In the genomic region with DNA sequence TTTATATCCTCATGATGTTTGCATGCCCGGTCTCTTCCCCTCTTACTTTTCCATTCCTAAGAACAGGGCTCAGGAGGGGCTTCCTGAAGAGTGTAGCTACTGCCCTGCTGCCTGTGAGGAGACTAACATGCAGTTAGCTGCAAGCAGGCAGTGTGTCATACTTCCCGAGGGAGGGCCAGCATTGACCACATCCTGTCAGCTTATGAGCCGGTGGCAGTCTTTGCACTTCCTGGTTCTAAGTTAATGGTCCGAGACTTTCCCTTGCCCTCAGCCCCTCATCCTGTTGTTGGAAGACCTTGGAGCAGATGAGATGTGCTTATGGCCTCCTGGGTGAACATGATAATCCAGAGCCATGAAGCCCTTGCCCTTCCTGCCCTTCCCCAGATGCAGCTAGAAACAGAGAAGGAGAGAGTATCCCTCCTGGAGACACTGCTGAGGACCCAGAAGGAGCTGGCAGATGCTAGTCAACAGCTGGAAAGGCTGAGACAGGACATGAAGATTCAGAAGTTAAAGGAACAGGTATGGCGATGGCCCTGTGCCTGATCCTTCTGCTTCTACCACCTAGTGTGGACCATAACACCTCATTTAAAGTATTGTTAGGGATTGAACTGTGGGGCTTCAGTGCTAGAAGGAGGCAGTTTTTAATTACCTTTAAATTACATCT, we compare ENCODE assay signal across 9 mouse cellular contexts. TPM values are rescaled to one million over a fixed set of nuclear protein-coding genes. Genes with fewer than 3 reads are reported as not detected.
DNase-seq lines count a peak whose midpoint lies in the region; ATAC-seq lines count a peak whose summit lies in the region.
"Had no signal": no experiment of that assay in that cellular context is flagged by ENCODE, and none has a peak within 500 bp of the region (broad histone marks: within the 10 kb centered on the region; RNA-seq: fewer than 3 reads in every experiment).

No protein-coding gene starts in this region.

- ATAC-seq in lung, embryonic 16.5 days (ENCODE audit: low read depth): 0 out of 2 replicates have a peak, but pooled peaks have one; percentile 43
- ATAC-seq in forebrain, embryonic 15.5 days (replicated peaks): no peak

- H3K4me3 ChIP-seq in lung, embryonic 16.5 days (ENCODE audit: low read length): no peak overlapping the region
- H3K4me3 ChIP-seq in forebrain, embryonic 15.5 days: no peak overlapping the region

- H3K9ac ChIP-seq in lung, embryonic 16.5 days (ENCODE audit: low read length): no peak overlapping the region
- no peak overlapping the region for H3K9ac ChIP-seq in forebrain, embryonic 15.5 days (replicated peaks)

- WGBS in lung, embryonic 16.5 days: 71% methylated on average over 5 of the region's 5 CpGs
- WGBS in forebrain, embryonic 15.5 days: 87% methylated on average over 5 of the region's 5 CpGs

- H3K27me3 ChIP-seq in lung, embryonic 16.5 days (ENCODE audit: control insufficient read depth, insufficient read depth, low read depth, low read length): no peaks in the 10 kb centered on the region
- no peaks in the 10 kb centered on the region for H3K27me3 ChIP-seq in forebrain, embryonic 15.5 days

- peak; percentile 26 for DNase-seq in adrenal gland, adult 2 months
- DNase-seq in adrenal gland, postnatal 4 days (ENCODE audit: low spot score in 2 of 2): no peak
- DNase-seq in heart, postnatal 4 days: peak; percentile 54
- peak; percentile 72 for DNase-seq in thymus, postnatal 0 days (ENCODE audit: low spot score)
- no peak for DNase-seq in right cerebral cortex, adult 2 months (ENCODE audit: low spot score in 2 of 2)
- DNase-seq in layer of hippocampus, adult 11-12 months (ENCODE audit: low spot score): no peak

- H3K27ac ChIP-seq in lung, embryonic 16.5 days (ENCODE audit: low read length): no peak overlapping the region
- H3K27ac ChIP-seq in forebrain, embryonic 15.5 days (replicated peaks): no peak overlapping the region

- no peak overlapping the region for H3K4me2 ChIP-seq in lung, embryonic 16.5 days (ENCODE audit: low read depth, low read length)
- H3K4me2 ChIP-seq in forebrain, embryonic 15.5 days (replicated peaks): no peak overlapping the region

- no peaks in the 10 kb centered on the region for H3K9me3 ChIP-seq in lung, embryonic 16.5 days (ENCODE audit: control insufficient read depth, low read length)
- H3K9me3 ChIP-seq in forebrain, embryonic 15.5 days: no peaks in the 10 kb centered on the region

- no peaks in the 10 kb centered on the region for H3K4me1 ChIP-seq in lung, embryonic 16.5 days (replicated peaks; ENCODE audit: control insufficient read depth, insufficient read depth, low read length)
- no peaks in the 10 kb centered on the region for H3K4me1 ChIP-seq in forebrain, embryonic 15.5 days

- peaks cover 56% of the 10 kb centered on the region for H3K36me3 ChIP-seq in lung, embryonic 16.5 days (ENCODE audit: control insufficient read depth, insufficient read depth, low read length)
- H3K36me3 ChIP-seq in forebrain, embryonic 15.5 days: peaks cover 92% of the 10 kb centered on the region

RNA-seq across cellular contexts. Expression of gene Cep250, which starts 23.2 kb away (rescaled TPM):
- 10 to 100 TPM in 1 of 2 experiments, 1 to 10 TPM in 1; 6.1 to 11.9 TPM for total RNA-seq in adrenal gland, adult 2 months (2021)
- polyA plus RNA-seq in adrenal gland, adult 2 months (2012; rRNA removed): 5.2 and 9.4 TPM in 2 replicates
- total RNA-seq in adrenal gland, postnatal 4 days (2021): 10 to 100 TPM; 26.8 to 29.9 TPM
- 10 to 100 TPM; 11.9 to 14.4 TPM for total RNA-seq in heart, postnatal 4 days (2021)
- polyA plus RNA-seq in lung, embryonic 16.5 days (2015; fragmentation: Nextera tagmentation; extraction: Ambion mirVana): 16.3 and 17.6 TPM in 2 replicates
- polyA plus RNA-seq in thymus, postnatal 0 days (2015; fragmentation: Nextera tagmentation; extraction: Ambion mirVana): 16.6 and 23.4 TPM in 2 replicates
- polyA plus RNA-seq in forebrain, embryonic 15.5 days (2015; fragmentation: Nextera tagmentation; extraction: Ambion mirVana): 18.9 and 19.2 TPM in 2 replicates

RNA-seq across cellular contexts. Expression of gene 6430550D23Rik, which starts 28.3 kb away (rescaled TPM):
- total RNA-seq in adrenal gland, adult 2 months (2021): 1 to 10 TPM; 2.7 to 2.8 TPM
- polyA plus RNA-seq in adrenal gland, adult 2 months (2012; rRNA removed): 1.9 and 2.6 TPM in 2 replicates
- 1 to 10 TPM; 2.8 to 3.9 TPM for total RNA-seq in adrenal gland, postnatal 4 days (2021)
- under 1 TPM; 0.18 to 0.21 TPM for total RNA-seq in heart, postnatal 4 days (2021)
- polyA plus RNA-seq in lung, embryonic 16.5 days (2015; fragmentation: Nextera tagmentation; extraction: Ambion mirVana): 1.5 and 1.6 TPM in 2 replicates
- 2.1 TPM in 2 replicates for polyA plus RNA-seq in thymus, postnatal 0 days (2015; fragmentation: Nextera tagmentation; extraction: Ambion mirVana)
- 1.8 TPM in 2 replicates for polyA plus RNA-seq in forebrain, embryonic 15.5 days (2015; fragmentation: Nextera tagmentation; extraction: Ambion mirVana)

RNA-seq across cellular contexts. Expression of gene Ergic3, which starts 28.4 kb away (rescaled TPM):
- 100 to 1,000 TPM; 237 to 261 TPM for total RNA-seq in adrenal gland, adult 2 months (2021)
- 260 and 283 TPM in 2 replicates for polyA plus RNA-seq in adrenal gland, adult 2 months (2012; rRNA removed)
- 100 to 1,000 TPM; 224 to 225 TPM for total RNA-seq in adrenal gland, postnatal 4 days (2021)
- total RNA-seq in heart, postnatal 4 days (2021): 10 to 100 TPM; 86.5 to 91.5 TPM
- 224 and 242 TPM in 2 replicates for polyA plus RNA-seq in lung, embryonic 16.5 days (2015; fragmentation: Nextera tagmentation; extraction: Ambion mirVana)
- 175 and 186 TPM in 2 replicates for polyA plus RNA-seq in thymus, postnatal 0 days (2015; fragmentation: Nextera tagmentation; extraction: Ambion mirVana)
- 341 and 364 TPM in 2 replicates for polyA plus RNA-seq in forebrain, embryonic 15.5 days (2015; fragmentation: Nextera tagmentation; extraction: Ambion mirVana)

RNA-seq across cellular contexts. Expression of gene Gdf5, which starts 34.3 kb away (rescaled TPM):
- total RNA-seq in adrenal gland, adult 2 months (2021): 1 to 10 TPM in 1 of 2 experiments, under 1 TPM in 1; 0.14 to 1.7 TPM
- polyA plus RNA-seq in adrenal gland, adult 2 months (2012; rRNA removed): 0.31 and 0.39 TPM in 2 replicates
- total RNA-seq in adrenal gland, postnatal 4 days (2021): 1 to 10 TPM in 1 of 2 experiments, under 1 TPM in 1; 0.64 to 1.1 TPM
- total RNA-seq in heart, postnatal 4 days (2021): under 1 TPM in 1 of 2 experiments, not detected in 1; 0.12 TPM
- polyA plus RNA-seq in lung, embryonic 16.5 days (2015; fragmentation: Nextera tagmentation; extraction: Ambion mirVana): 0.23 and 0.33 TPM in 2 replicates
- 0.22 and 0.25 TPM in 2 replicates for polyA plus RNA-seq in thymus, postnatal 0 days (2015; fragmentation: Nextera tagmentation; extraction: Ambion mirVana)
- polyA plus RNA-seq in forebrain, embryonic 15.5 days (2015; fragmentation: Nextera tagmentation; extraction: Ambion mirVana): 2.4 and 4.3 TPM in 2 replicates

RNA-seq across cellular contexts. Expression of gene Gm15557, which starts 38.9 kb away (rescaled TPM):
- total RNA-seq in adrenal gland, adult 2 months (2021): not detected
- polyA plus RNA-seq in adrenal gland, adult 2 months (2012; rRNA removed): not detected in 2 replicates
- not detected for total RNA-seq in adrenal gland, postnatal 4 days (2021)
- not detected for total RNA-seq in heart, postnatal 4 days (2021)
- polyA plus RNA-seq in lung, embryonic 16.5 days (2015; fragmentation: Nextera tagmentation; extraction: Ambion mirVana): not detected in 2 replicates
- not detected in 2 replicates for polyA plus RNA-seq in thymus, postnatal 0 days (2015; fragmentation: Nextera tagmentation; extraction: Ambion mirVana)
- not detected in 2 replicates for polyA plus RNA-seq in forebrain, embryonic 15.5 days (2015; fragmentation: Nextera tagmentation; extraction: Ambion mirVana)
- polyA plus RNA-seq: gonadal fat pad, adult 2 months had no signal

Comparison
In these comparisons a context has a peak if more than half of its experiments do, and no peak if none do; other contexts are left out.
1. DNase-seq: peak in adrenal gland, adult 2 months (single experiment), heart, postnatal 4 days (single experiment) and thymus, postnatal 0 days (single experiment); none in adrenal gland, postnatal 4 days (0 of 2), right cerebral cortex, adult 2 months (0 of 2) and layer of hippocampus, adult 11-12 months (single experiment).